Mouse (Mus musculus): ENCODE results near the gene Pigb. TPM values are rescaled to one million over a fixed set of nuclear protein-coding genes. Genes with fewer than 3 reads are reported as not detected.

Gene Pigb
- total and polyA plus RNA-seq, 3 experiments: 3.8 to 15.9 (median 5.7) TPM

GRCm38 (mm10) chr9:73019841-73020240, 20.3 kb downstream of the Pigb start:
- no peaks in the 10 kb centered on the region for H3K79me2 ChIP-seq (replicated peaks; ENCODE audit: control insufficient read depth, extremely low read depth, insufficient read depth, poor library complexity, severe bottlenecking)
- H3K4me3 ChIP-seq (replicated peaks in 1 of 3; ENCODE audit: low read depth in 2 of 3, low read length in 2 of 3, poor library complexity in 1 of 3): no peak overlapping the region
- TF ChIP-seq CHD1 (IDR thresholded peaks at IDR 0.05; ENCODE audit: low read depth, low read length) (no peak), RAD21 (IDR thresholded peaks at IDR 0.05; ENCODE audit: low read depth, low read length) (no peak), MAX (IDR thresholded peaks at IDR 0.05; ENCODE audit: low read length) (no peak), MYC (IDR thresholded peaks at IDR 0.05; ENCODE audit: low read depth, low read length) (no peak), ZMIZ1 (IDR thresholded peaks at IDR 0.05; ENCODE audit: low read depth, low read length) (no peak), ZC3H11A (IDR thresholded peaks at IDR 0.05; ENCODE audit: low read depth, low read length) (no peak), IRF4 (IDR thresholded peaks at IDR 0.05; ENCODE audit: low read depth, low read length) (no peak)
- no peak overlapping the region for H3K9ac ChIP-seq (ENCODE audit: insufficient read depth, low read depth)
- in situ Hi-C loops (cut with MboI; ENCODE audit: low pct_ligation_motif_present, low pct_unique_long_range_greater_than_20kb, low sequenced_read_pairs) (no loop called here), dilution Hi-C loops (cut with MboI; ENCODE audit: extremely low pct_ligation_motif_present, extremely low pct_unique_long_range_greater_than_20kb, low sequenced_read_pairs) (no loop called here)
- H3K27me3 ChIP-seq (replicated peaks): no peaks in the 10 kb centered on the region
- no peaks in the 10 kb centered on the region for H3K4me1 ChIP-seq (ENCODE audit: control insufficient read depth in 1 of 2, insufficient read depth in 2 of 2)
- no peaks in the 10 kb centered on the region for H3K9me3 ChIP-seq (replicated peaks; ENCODE audit: low read length)
- no peak overlapping the region for H3K4me2 ChIP-seq (ENCODE audit: insufficient read depth, low read depth, poor library complexity, severe bottlenecking)
- H3K36me3 ChIP-seq (replicated peaks in 1 of 2; ENCODE audit: control insufficient read depth in 1 of 2, insufficient read depth in 1 of 2, low read length in 1 of 2): peaks cover 54 to 88% of the 10 kb centered on the region in 2 experiments
- DNase-seq (ENCODE audit: extremely low read depth): no peak
- H3K27ac ChIP-seq (ENCODE audit: insufficient read depth, low read depth): no peak overlapping the region

- TF ChIP-seq JUN (IDR thresholded peaks at IDR 0.05; ENCODE audit: insufficient read depth, low read depth, low read length): no peak
- no peak for TF ChIP-seq MAZ (IDR thresholded peaks at IDR 0.05; ENCODE audit: low read depth, low read length)
- TF ChIP-seq MAX (IDR thresholded peaks at IDR 0.05; ENCODE audit: low read length): no peak
- TF ChIP-seq ELF1 (IDR thresholded peaks at IDR 0.05; ENCODE audit: low read depth, low read length): no peak
- TF ChIP-seq ZKSCAN1 (IDR thresholded peaks at IDR 0.05; ENCODE audit: borderline replicate concordance, low read depth, low read length): no peak
- TF ChIP-seq MAFK (IDR thresholded peaks at IDR 0.05; ENCODE audit: insufficient replicate concordance, low read length): no peak
- no peak for TF ChIP-seq SIN3A (IDR thresholded peaks at IDR 0.05; ENCODE audit: low read length)
- no peaks in the 10 kb centered on the region for H3K9me3 ChIP-seq (replicated peaks; ENCODE audit: low read length)
- H3K4me1 ChIP-seq (ENCODE audit: control insufficient read depth in 1 of 2, insufficient read depth in 2 of 2): no peaks in the 10 kb centered on the region
- peaks cover 65 to 95% of the 10 kb centered on the region in 2 experiments for H3K36me3 ChIP-seq (replicated peaks in 1 of 2; ENCODE audit: control insufficient read depth in 1 of 2, insufficient read depth in 1 of 2, low read length in 1 of 2)
- no peak for DNase-seq (ENCODE audit: extremely low read depth)
- no peak overlapping the region for H3K4me3 ChIP-seq (replicated peaks in 1 of 3; ENCODE audit: low read depth in 2 of 3, low read length in 2 of 3, poor library complexity in 1 of 3)
- in situ Hi-C loops (cut with MboI; ENCODE audit: low pct_ligation_motif_present, low pct_unique_long_range_greater_than_20kb, low sequenced_read_pairs): no loop called here
- no peak overlapping the region for H3K4me2 ChIP-seq (ENCODE audit: insufficient read depth, low read depth, poor library complexity, severe bottlenecking)
- H3K27me3 ChIP-seq (replicated peaks): no peaks in the 10 kb centered on the region
- dilution Hi-C loops (cut with MboI; ENCODE audit: extremely low pct_ligation_motif_present, extremely low pct_unique_long_range_greater_than_20kb, low sequenced_read_pairs): no loop called here
- no peak overlapping the region for H3K27ac ChIP-seq (ENCODE audit: insufficient read depth, low read depth)
- no peak overlapping the region for H3K9ac ChIP-seq (ENCODE audit: insufficient read depth, low read depth)
- no peaks in the 10 kb centered on the region for H3K79me2 ChIP-seq (replicated peaks; ENCODE audit: control insufficient read depth, extremely low read depth, insufficient read depth, poor library complexity, severe bottlenecking)
These were observed 25.5 kb downstream of the Pigb start for GRCm38 (mm10) chr9:73014724-73015123.

GRCm38 (mm10) chr9:73012629-73013028, 27.5 kb downstream of the Pigb start:
- no peak for DNase-seq (ENCODE audit: extremely low read depth)
- dilution Hi-C loops (cut with MboI; ENCODE audit: extremely low pct_ligation_motif_present, extremely low pct_unique_long_range_greater_than_20kb, low sequenced_read_pairs) (no loop called here), in situ Hi-C loops (cut with MboI; ENCODE audit: low pct_ligation_motif_present, low pct_unique_long_range_greater_than_20kb, low sequenced_read_pairs) (no loop called here)
- H3K4me2 ChIP-seq (ENCODE audit: insufficient read depth, low read depth, poor library complexity, severe bottlenecking): no peak overlapping the region
- TF ChIP-seq KAT2A (IDR thresholded peaks at IDR 0.05; ENCODE audit: insufficient replicate concordance, low read length): no peak
- TF ChIP-seq CTCF (conservative IDR thresholded peaks at IDR 0.05 in 1 of 2, IDR thresholded peaks at IDR 0.05 in 1 of 2; ENCODE audit: low read depth in 2 of 2, low read length in 2 of 2): peak in 1 of 2 experiments; percentile 29; a peak in 2 of 4 replicates
- peak; percentile 32 for TF ChIP-seq SMC3 (IDR thresholded peaks at IDR 0.05; ENCODE audit: low read depth, low read length)
- no peak for TF ChIP-seq MAX (IDR thresholded peaks at IDR 0.05; ENCODE audit: low read length)
- no peak for TF ChIP-seq HCFC1 (IDR thresholded peaks at IDR 0.05; ENCODE audit: low read depth, low read length)
- no peak for TF ChIP-seq USF2 (conservative IDR thresholded peaks at IDR 0.05; ENCODE audit: low read depth, low read length)
- TF ChIP-seq TBP (conservative IDR thresholded peaks at IDR 0.05; ENCODE audit: low read depth, low read length): no peak
- TF ChIP-seq USF1 (IDR thresholded peaks at IDR 0.05; ENCODE audit: low read depth, low read length): no peak
- no peak overlapping the region for H3K9ac ChIP-seq (ENCODE audit: insufficient read depth, low read depth)
- no peaks in the 10 kb centered on the region for H3K9me3 ChIP-seq (replicated peaks; ENCODE audit: low read length)
- peaks cover 47 to 74% of the 10 kb centered on the region in 2 experiments for H3K36me3 ChIP-seq (replicated peaks in 1 of 2; ENCODE audit: control insufficient read depth in 1 of 2, insufficient read depth in 1 of 2, low read length in 1 of 2)
- no peaks in the 10 kb centered on the region for H3K79me2 ChIP-seq (replicated peaks; ENCODE audit: control insufficient read depth, extremely low read depth, insufficient read depth, poor library complexity, severe bottlenecking)
- H3K27ac ChIP-seq (ENCODE audit: insufficient read depth, low read depth): no peak overlapping the region
- no peak overlapping the region for H3K4me3 ChIP-seq (replicated peaks in 1 of 3; ENCODE audit: low read depth in 2 of 3, low read length in 2 of 3, poor library complexity in 1 of 3)
- no peaks in the 10 kb centered on the region for H3K27me3 ChIP-seq (replicated peaks)
- H3K4me1 ChIP-seq (ENCODE audit: control insufficient read depth in 1 of 2, insufficient read depth in 2 of 2): no peaks in the 10 kb centered on the region
